Mouse (Mus musculus) effector memory CD4-positive, alpha-beta T cell, adult 7 months (primary cell): ENCODE measurements around the gene Map4k4. TPM values are rescaled to one million over a fixed set of nuclear protein-coding genes. Genes with fewer than 3 reads are reported as not detected.

Experiments
- polyA plus RNA-seq: library from polyadenylated mRNA; unstranded; fragments of 100-300 nt; shearing (Covaris generic); gene quantifications from one replicate; pipeline ENCODE4 v1.2.1, GENCODE M21; 2017

The Map4k4 gene
- 76.7 TPM for polyA plus RNA-seq

GRCm38 (mm10) chr1:39900181-39901005 lies at the start of gene Map4k4:
Gene Map4k4, plus strand, starts transcription at chr1:39900913.

GRCm38 (mm10) chr1:40073779-40074178 lies 173.1 kb downstream of the Map4k4 start, which contains the start of gene Il1r2:
Gene Il1r2, plus strand, starts transcription at chr1:40074079.

Other genes starting within 250 kb of the Map4k4 start
- gene Creg2, start 249.4 kb upstream of the Map4k4 start, polyA plus RNA-seq: not detected
- gene Rfx8, start 179.9 kb upstream of the Map4k4 start, polyA plus RNA-seq: not detected
- gene Gm3646, start 95.6 kb upstream of the Map4k4 start, polyA plus RNA-seq: not detected
- gene Il1r2, start 173.2 kb downstream of the Map4k4 start, polyA plus RNA-seq: 4.0 TPM